Mouse (Mus musculus) right cerebral cortex, postnatal 10 days (tissue): ENCODE results near the gene Rasal1.

Experiments
- DNase-seq, 2 experiments: peaks; one replicate each; pipeline ENCODE4 v3.0.0; 2021; ENCODE audit warnings: low spot score in 2 of 2

The Rasal1 gene

GRCm38 (mm10) chr5:120718600-120719378, 70.2 kb downstream of the Rasal1 start:
- no peak for DNase-seq

DNA sequence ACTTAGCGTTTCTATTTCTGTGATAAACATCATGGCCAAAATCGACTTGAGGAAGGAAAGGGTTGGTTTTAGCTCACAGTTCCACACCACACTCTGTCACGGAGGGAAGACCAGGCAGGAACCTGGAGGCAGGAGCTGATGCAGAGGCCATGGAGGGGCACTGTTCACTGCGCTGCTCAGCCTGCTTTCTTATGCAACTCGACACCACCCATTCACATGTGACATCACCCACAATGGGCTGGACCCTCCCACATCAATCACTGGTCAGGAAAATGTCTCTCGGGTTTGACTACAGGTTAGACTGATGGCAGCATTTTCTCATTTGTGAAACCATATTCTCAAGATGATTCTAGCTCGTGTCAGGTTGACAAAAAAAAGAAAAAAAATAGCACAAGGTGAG, 72.4 kb downstream of the Rasal1 start:
- no peak for DNase-seq

- DNase-seq, result no peak
Observed at GRCm38 (mm10) chr5:120725811-120726455, 77.3 kb downstream of the Rasal1 start.
